20 mouse cellular contexts compared by ENCODE assay signal in genomic region chr16:90592721-90593481, GRCm38 (mm10).
DNase-seq lines count a peak whose midpoint lies in the region; ATAC-seq and TF ChIP-seq lines count a peak whose summit lies in the region.
"Had no signal": no experiment of that assay in that cellular context is flagged by ENCODE, and none has a peak within 500 bp of the region (broad histone marks: within the 10 kb centered on the region; RNA-seq: fewer than 3 reads in every experiment).

No protein-coding gene starts in this region.

- no peaks in the 10 kb centered on the region for H3K27me3 ChIP-seq in heart, embryonic 11.5 days (ENCODE audit: control insufficient read depth, insufficient read depth, low read length)
- H3K27me3 ChIP-seq: forebrain, embryonic 15.5 days; hindbrain, embryonic 12.5 days; neural tube, embryonic 12.5 days had no signal

- no peak for ATAC-seq in heart, embryonic 11.5 days (replicated peaks; ENCODE audit: insufficient number of reproducible peaks, low FRiP score, low TSS enrichment)
- ATAC-seq: activated CD4-positive, CD25-positive, alpha-beta regulatory T cell, adult 4 months; forebrain, embryonic 15.5 days; Patski had no signal

- no peaks in the 10 kb centered on the region for H3K36me3 ChIP-seq in heart, embryonic 11.5 days (ENCODE audit: control insufficient read depth, insufficient read depth, low read length)
- H3K36me3 ChIP-seq: forebrain, embryonic 15.5 days; hindbrain, embryonic 12.5 days; midbrain, embryonic 10.5 days; neural tube, embryonic 12.5 days had no signal

- TF ChIP-seq CTCF in layer of hippocampus, adult 2 months (conservative IDR thresholded peaks at IDR 0.05), result no peak

- WGBS in heart, embryonic 11.5 days (ENCODE audit: insufficient replicate concordance), result 68% methylated on average over 6 of the region's 6 CpGs

- no peak overlapping the region for H3K4me3 ChIP-seq in heart, embryonic 11.5 days (ENCODE audit: low read depth, low read length)
- H3K4me3 ChIP-seq in layer of hippocampus, adult 2 months, result no peak overlapping the region
- H3K4me3 ChIP-seq: forebrain, embryonic 15.5 days; gastrocnemius, adult 2 months; heart, adult 2 months; hindbrain, embryonic 12.5 days; midbrain, embryonic 10.5 days; neural tube, embryonic 12.5 days had no signal

- no peak overlapping the region for H3K4me2 ChIP-seq in heart, embryonic 11.5 days
- H3K4me2 ChIP-seq: forebrain, embryonic 15.5 days; hindbrain, embryonic 12.5 days; neural tube, embryonic 12.5 days had no signal

- H3K9me3 ChIP-seq in heart, embryonic 11.5 days (replicated peaks; ENCODE audit: control insufficient read depth, low read length), result peaks cover 3% of the 10 kb centered on the region; the same call in 1 of the 2 replicates
- H3K9me3 ChIP-seq: hindbrain, embryonic 12.5 days had no signal

- DNase-seq in heart, adult 11 months, result peak; percentile 45
- peak; percentile 31 to 43 for DNase-seq in layer of hippocampus, adult 2 months (ENCODE audit: low spot score in 2 of 2)
- DNase-seq in layer of hippocampus, adult 8-10 months (ENCODE audit: low spot score in 2 of 2), result no peak
- peak; percentile 26 for DNase-seq in right cerebral cortex, adult 18-20 months
- no peak for DNase-seq in right cerebral cortex, postnatal 14 days
- no peak for DNase-seq in gastrocnemius, postnatal 10 days
- DNase-seq: adrenal gland, postnatal 14 days; cerebellum, adult 2 months; gastrocnemius, adult 2 months; lung, adult 18-20 months; thymus, postnatal 14 days had no signal

- no peaks in the 10 kb centered on the region for H3K4me1 ChIP-seq in heart, embryonic 11.5 days (ENCODE audit: control insufficient read depth, insufficient read depth, low read length)
- H3K4me1 ChIP-seq: forebrain, embryonic 15.5 days; hindbrain, embryonic 12.5 days; midbrain, embryonic 10.5 days; neural tube, embryonic 12.5 days had no signal

- no peak overlapping the region for H3K27ac ChIP-seq in heart, embryonic 11.5 days (ENCODE audit: low read depth, low read length)
- H3K27ac ChIP-seq in layer of hippocampus, adult 2 months, result peak overlapping the region; percentile 65
- H3K27ac ChIP-seq: forebrain, embryonic 15.5 days; gastrocnemius, adult 2 months; heart, adult 2 months; hindbrain, embryonic 12.5 days; midbrain, embryonic 10.5 days; neural tube, embryonic 12.5 days; stomach, postnatal 0 days had no signal

- H3K9ac ChIP-seq in heart, embryonic 11.5 days (ENCODE audit: low read depth, low read length), result no peak overlapping the region
- H3K9ac ChIP-seq: forebrain, embryonic 15.5 days; hindbrain, embryonic 12.5 days; neural tube, embryonic 12.5 days had no signal

Comparison
In these comparisons a context has a peak if more than half of its experiments do, and no peak if none do; other contexts are left out.
1. DNase-seq: peak in heart, adult 11 months (single experiment), layer of hippocampus, adult 2 months (2 of 2) and right cerebral cortex, adult 18-20 months (single experiment); none in layer of hippocampus, adult 8-10 months (0 of 2), right cerebral cortex, postnatal 14 days (single experiment) and gastrocnemius, postnatal 10 days (single experiment).